Mouse (Mus musculus) left cerebral cortex, postnatal 10 days (tissue): ENCODE measurements at regions not wholly inside any gene's neighbourhood (a gene's known extent, or its start where the extent isn't known, plus 50 kb on each side); places are given as distances from the start of the nearest gene placed in this dataset.

Experiments
- DNase-seq, 2 experiments: peaks; one replicate each; pipeline ENCODE4 v3.0.0; 2021 to 2022; ENCODE audit warnings: low spot score in 2 of 2, mixed read lengths in 1 of 2; ENCODE audit errors: extremely low spot score in 1 of 2
- intact Hi-C: fragments of 180-260 bp; cut with DNase I; formaldehyde crosslinking; loops from one replicate; pipeline ENCODE4 v1.15.1; 2025

- intact Hi-C loops: no loop called here
- peak in 1 of 2 experiments; percentile 10 for DNase-seq
Measured at GRCm38 (mm10) chr6:19015868-19016267, 149.8 kb downstream of the Ankrd7 start.

- intact Hi-C loops: no loop called here
- DNase-seq: no peak
Measured at GRCm38 (mm10) chr6:19018166-19018769, 152.2 kb downstream of the Ankrd7 start.

GRCm38 (mm10) chr6:19034268-19034667 is 168.2 kb downstream of the Ankrd7 start:
- DNase-seq: no peak
- intact Hi-C loops: no loop called here
